Comparison of ENCODE assay signal across 8 mouse cellular contexts in genomic region chr15:89730320-89730719, GRCm38 (mm10).
A peak's percentile ranks its signal among the peaks of the same experiment; 100 is the strongest.
DNase-seq lines count a peak whose midpoint lies in the region; ATAC-seq and TF ChIP-seq lines count a peak whose summit lies in the region.
"Had no signal": no experiment of that assay in that cellular context is flagged by ENCODE, and none has a peak within 500 bp of the region (broad histone marks: within the 10 kb centered on the region; RNA-seq: fewer than 3 reads in every experiment).

No protein-coding gene starts in this region.

- no peak overlapping the region for H3K27ac ChIP-seq in lung, embryonic 14.5 days (ENCODE audit: low read depth)
- no peak overlapping the region for H3K27ac ChIP-seq in hindbrain, embryonic 14.5 days
- H3K27ac ChIP-seq in liver, postnatal 0 days (ENCODE audit: low read depth) = no peak overlapping the region
- H3K27ac ChIP-seq in stomach, embryonic 14.5 days (ENCODE audit: low read length) = no peak overlapping the region
- H3K27ac ChIP-seq: limb, embryonic 13.5 days had no signal

- H3K9me3 ChIP-seq in lung, embryonic 14.5 days (ENCODE audit: low read depth, low read length) = no peaks in the 10 kb centered on the region
- H3K9me3 ChIP-seq in hindbrain, embryonic 14.5 days (ENCODE audit: control insufficient read depth, low read length) = no peaks in the 10 kb centered on the region; the same call in 1 of the 2 replicates
- no peaks in the 10 kb centered on the region for H3K9me3 ChIP-seq in liver, postnatal 0 days (ENCODE audit: low read length)
- H3K9me3 ChIP-seq in stomach, embryonic 14.5 days (ENCODE audit: control insufficient read depth, low read depth, low read length) = no peaks in the 10 kb centered on the region
- H3K9me3 ChIP-seq: limb, embryonic 13.5 days had no signal

- no peak overlapping the region for H3K9ac ChIP-seq in lung, embryonic 14.5 days
- H3K9ac ChIP-seq in hindbrain, embryonic 14.5 days = no peak overlapping the region
- no peak overlapping the region for H3K9ac ChIP-seq in liver, postnatal 0 days (replicated peaks)
- no peak overlapping the region for H3K9ac ChIP-seq in stomach, embryonic 14.5 days (replicated peaks; ENCODE audit: low read depth, low read length)
- H3K9ac ChIP-seq: limb, embryonic 13.5 days had no signal

- peak; percentile 40 for DNase-seq in lung, embryonic 14.5 days
- DNase-seq in lung, postnatal 25 days (ENCODE audit: low spot score) = no peak
- DNase-seq in adrenal gland, adult 2 months = peak; percentile 5
- peak; percentile 71 for DNase-seq in embryo, embryonic 10 days (ENCODE audit: low spot score)
- no peak for DNase-seq in hindbrain, embryonic 14.5 days (ENCODE audit: low spot score)
- DNase-seq in liver, postnatal 0 days = peak; percentile 47

- no peaks in the 10 kb centered on the region for H3K27me3 ChIP-seq in lung, embryonic 14.5 days (ENCODE audit: insufficient read depth, low read length)
- H3K27me3 ChIP-seq in hindbrain, embryonic 14.5 days (ENCODE audit: control insufficient read depth, insufficient read depth, low read length) = no peaks in the 10 kb centered on the region
- H3K27me3 ChIP-seq in liver, postnatal 0 days (ENCODE audit: insufficient read depth, low read length) = no peaks in the 10 kb centered on the region
- H3K27me3 ChIP-seq in stomach, embryonic 14.5 days (ENCODE audit: control insufficient read depth, insufficient read depth, low read length) = no peaks in the 10 kb centered on the region
- H3K27me3 ChIP-seq: limb, embryonic 13.5 days had no signal

- no peaks in the 10 kb centered on the region for H3K36me3 ChIP-seq in lung, embryonic 14.5 days (ENCODE audit: insufficient read depth)
- no peaks in the 10 kb centered on the region for H3K36me3 ChIP-seq in hindbrain, embryonic 14.5 days (replicated peaks; ENCODE audit: control insufficient read depth, insufficient read depth)
- no peaks in the 10 kb centered on the region for H3K36me3 ChIP-seq in liver, postnatal 0 days (replicated peaks; ENCODE audit: insufficient read depth, low read length)
- H3K36me3 ChIP-seq in stomach, embryonic 14.5 days (ENCODE audit: control insufficient read depth, insufficient read depth, low read length) = no peaks in the 10 kb centered on the region
- H3K36me3 ChIP-seq: limb, embryonic 13.5 days had no signal

- no peak for ATAC-seq in lung, embryonic 14.5 days (ENCODE audit: insufficient read depth)
- ATAC-seq in hindbrain, embryonic 14.5 days (ENCODE audit: low FRiP score) = 0 out of 2 replicates have a peak, but pooled peaks have one; percentile 21
- no peak for ATAC-seq in liver, postnatal 0 days
- ATAC-seq in stomach, embryonic 14.5 days (ENCODE audit: insufficient number of reproducible peaks, insufficient read depth, low FRiP score, low read depth) = 0 out of 2 replicates have a peak, but pooled peaks have one; percentile 53

- H3K4me1 ChIP-seq in lung, embryonic 14.5 days (ENCODE audit: insufficient read depth) = no peaks in the 10 kb centered on the region
- H3K4me1 ChIP-seq in hindbrain, embryonic 14.5 days (replicated peaks; ENCODE audit: control insufficient read depth, insufficient read depth, low read length) = no peaks in the 10 kb centered on the region
- no peaks in the 10 kb centered on the region for H3K4me1 ChIP-seq in liver, postnatal 0 days (ENCODE audit: insufficient read depth)
- no peaks in the 10 kb centered on the region for H3K4me1 ChIP-seq in stomach, embryonic 14.5 days (ENCODE audit: control insufficient read depth, insufficient read depth, low read length)
- H3K4me1 ChIP-seq: limb, embryonic 13.5 days had no signal

- no peak overlapping the region for H3K4me2 ChIP-seq in lung, embryonic 14.5 days
- H3K4me2 ChIP-seq in hindbrain, embryonic 14.5 days (replicated peaks) = no peak overlapping the region
- no peak overlapping the region for H3K4me2 ChIP-seq in liver, postnatal 0 days (ENCODE audit: low read depth, low read length)
- H3K4me2 ChIP-seq in stomach, embryonic 14.5 days (replicated peaks; ENCODE audit: low read depth, low read length) = no peak overlapping the region
- H3K4me2 ChIP-seq: limb, embryonic 13.5 days had no signal

- peak; percentile 77 for TF ChIP-seq CTCF in lung, embryonic 14.5 days (IDR thresholded peaks at IDR 0.05; ENCODE audit: low read depth)
- peak; percentile 68 for TF ChIP-seq CTCF in liver, postnatal 0 days (IDR thresholded peaks at IDR 0.05; ENCODE audit: low read depth)

- 32% methylated on average over 6 of the region's 6 CpGs for WGBS in lung, embryonic 14.5 days
- 44% methylated on average over 6 of the region's 6 CpGs for WGBS in hindbrain, embryonic 14.5 days
- 43% methylated on average over 6 of the region's 6 CpGs for WGBS in liver, postnatal 0 days (ENCODE audit: insufficient replicate concordance)
- 40% methylated on average over 6 of the region's 6 CpGs for WGBS in stomach, embryonic 14.5 days

- no peak for TF ChIP-seq EP300 in liver, postnatal 0 days (IDR thresholded peaks at IDR 0.05; ENCODE audit: low read depth)

- H3K4me3 ChIP-seq in lung, embryonic 14.5 days (ENCODE audit: low read depth, low read length) = no peak overlapping the region
- H3K4me3 ChIP-seq in hindbrain, embryonic 14.5 days (replicated peaks; ENCODE audit: low read length) = no peak overlapping the region
- no peak overlapping the region for H3K4me3 ChIP-seq in liver, postnatal 0 days (ENCODE audit: low read depth, low read length)
- no peak overlapping the region for H3K4me3 ChIP-seq in stomach, embryonic 14.5 days (ENCODE audit: low read depth, low read length)
- H3K4me3 ChIP-seq: limb, embryonic 13.5 days had no signal

Comparison
In these comparisons a context has a peak if more than half of its experiments do, and no peak if none do; other contexts are left out.
1. DNase-seq: peak in lung, embryonic 14.5 days (single experiment), adrenal gland, adult 2 months (single experiment), embryo, embryonic 10 days (single experiment) and liver, postnatal 0 days (single experiment); none in lung, postnatal 25 days (single experiment) and hindbrain, embryonic 14.5 days (single experiment).
2. ATAC-seq: peak in hindbrain, embryonic 14.5 days (single experiment) and stomach, embryonic 14.5 days (single experiment); none in lung, embryonic 14.5 days (single experiment) and liver, postnatal 0 days (single experiment).